Mouse (Mus musculus) kidney, adult 10 weeks (tissue): ENCODE results near the gene Il18. TPM values are rescaled to one million over a fixed set of nuclear protein-coding genes. Genes with fewer than 3 reads are reported as not detected.

Experiments used
- polyA plus RNA-seq: library from polyadenylated mRNA; stranded (reverse); fragments of 350-450 nt; fragmentation: Illumina TruSeq; extraction: RNeasy Lipid Tissue Mini Kit (QIAGEN cat#74804); gene quantifications from one replicate; pipeline ENCODE4 v1.2.3, GENCODE M21; 2014; ENCODE audit warnings: low read depth, low replicate concordance

Il18 gene
- 9.1 TPM for polyA plus RNA-seq

GRCm38 (mm10) chr9:50554241-50555093, at the start of gene Il18:
Gene Il18 (plus strand): TSS chr9:50554827.

GRCm38 (mm10) chr9:50528293-50528892, 26.2 kb upstream of the Il18 start, which contains the start of gene Pts:
Gene Pts (minus strand): TSS chr9:50528724.

GRCm38 (mm10) chr9:50555094-50555446, 443 bp downstream of the Il18 start, which contains the start of gene Bco2:
Gene Bco2 (minus strand): TSS chr9:50555181.

GRCm38 (mm10) chr9:50561145-50561917, 6.7 kb downstream of the Il18 start, which contains the start of gene Tex12:
Gene Tex12 (minus strand): TSS chr9:50561325.

GRCm38 (mm10) chr9:50603189-50603997, 48.8 kb downstream of the Il18 start, which contains the start of the genes Sdhd and Timm8b:
Gene Sdhd (minus strand): TSS chr9:50603812.
Gene Timm8b (plus strand): TSS chr9:50603910.

GRCm38 (mm10) chr9:50616766-50617603, 62.4 kb downstream of the Il18 start, which contains the start of the genes Pih1d2 and Nkapd1:
Gene Pih1d2 (plus strand): TSS chr9:50617321.
Gene Nkapd1 (minus strand): TSS chr9:50617464.

Other genes starting within 250 kb of the Il18 start
- gene Rpl10-ps3, start 209.9 kb upstream of the Il18 start, polyA plus RNA-seq = 104 TPM
- 42.2 TPM for gene Plet1, start 60.3 kb upstream of the Il18 start, polyA plus RNA-seq
- 267 TPM for gene Pts, start 26.1 kb upstream of the Il18 start, polyA plus RNA-seq
- gene Bco2, start 354 bp downstream of the Il18 start, polyA plus RNA-seq = 13.1 TPM
- not detected for gene Tex12, start 6.5 kb downstream of the Il18 start, polyA plus RNA-seq
- 501 TPM for gene Sdhd, start 49.0 kb downstream of the Il18 start, polyA plus RNA-seq
- 186 TPM for gene Timm8b, start 49.1 kb downstream of the Il18 start, polyA plus RNA-seq
- gene Pih1d2, start 62.5 kb downstream of the Il18 start, polyA plus RNA-seq = 11.1 TPM
- gene Nkapd1, start 62.6 kb downstream of the Il18 start, polyA plus RNA-seq = 70.3 TPM
- gene Dlat, start 105.0 kb downstream of the Il18 start, polyA plus RNA-seq = 252 TPM
- 14.0 TPM for gene Dixdc1, start 184.7 kb downstream of the Il18 start, polyA plus RNA-seq
- 80.6 TPM for gene 2310030G06Rik, start 191.7 kb downstream of the Il18 start, polyA plus RNA-seq
- gene Cryab, start 196.5 kb downstream of the Il18 start, polyA plus RNA-seq = 43.4 TPM
- not detected for gene Hspb2, start 197.5 kb downstream of the Il18 start, polyA plus RNA-seq
- gene Fdxacb1, start 213.4 kb downstream of the Il18 start, polyA plus RNA-seq = 8.9 TPM
- gene Alg9, start 220.2 kb downstream of the Il18 start, polyA plus RNA-seq = 7.4 TPM
- 164 TPM for gene 1110032A03Rik, start 220.7 kb downstream of the Il18 start, polyA plus RNA-seq